Mouse (Mus musculus) layer of hippocampus, adult 2 months (tissue): ENCODE measurements around the gene Atl2. TPM values are rescaled to one million over a fixed set of nuclear protein-coding genes. Genes with fewer than 3 reads are reported as not detected.

Source experiments
- DNase-seq, 2 experiments: peaks; one replicate each; pipeline ENCODE4 v3.0.0; 2022; ENCODE audit warnings: low spot score in 2 of 2
- H3K27ac ChIP-seq: fragments of 200-600 bp; 2 replicates; pipeline ENCODE4 v1.8.1; 2022
- H3K4me3 ChIP-seq: fragments of 200-600 bp; 2 replicates; pipeline ENCODE4 v1.8.1; 2022; ENCODE audit warnings: mild to moderate bottlenecking
- CTCF ChIP-seq: fragments of 200-600 bp; conservative IDR thresholded peaks from 2 replicates; pipeline ENCODE4 v1.8.1; 2022; ENCODE audit warnings: antibody characterized with exemption, mild to moderate bottlenecking, moderate library complexity
- total RNA-seq, 2 experiments: library from RNA; stranded (reverse); gene quantifications; 2 replicates each; pipeline ENCODE4 v1.2.3; 2021

The Atl2 gene
- total RNA-seq, 2 experiments from 2014 or later = 52.6 to 56.8 TPM

DNA sequence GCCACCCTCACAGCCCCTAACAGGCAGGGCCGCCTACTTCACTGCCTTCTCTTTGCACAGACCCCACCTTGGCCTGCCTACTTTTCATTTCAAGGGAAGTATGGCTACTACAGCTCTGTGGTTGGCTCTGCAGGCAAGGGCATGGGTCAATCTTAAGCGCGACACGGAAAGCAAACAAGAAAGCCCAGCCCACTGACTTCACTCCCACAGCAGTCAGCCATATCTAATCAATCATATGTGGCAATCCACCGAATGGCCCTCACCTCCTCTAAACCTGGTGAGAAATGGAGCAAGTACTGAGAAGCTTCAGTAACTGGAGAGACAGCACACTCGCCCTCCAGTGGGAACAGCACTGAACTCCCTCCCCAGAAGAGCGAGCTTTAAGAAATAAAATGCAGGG lies 4.0 kb downstream of the Atl2 start:
- no peak for DNase-seq
- Histone ChIP-seq H3K4me3 (no peak overlapping the region), H3K27ac (no peak overlapping the region)
- peak; percentile 45 for TF ChIP-seq CTCF

DNA sequence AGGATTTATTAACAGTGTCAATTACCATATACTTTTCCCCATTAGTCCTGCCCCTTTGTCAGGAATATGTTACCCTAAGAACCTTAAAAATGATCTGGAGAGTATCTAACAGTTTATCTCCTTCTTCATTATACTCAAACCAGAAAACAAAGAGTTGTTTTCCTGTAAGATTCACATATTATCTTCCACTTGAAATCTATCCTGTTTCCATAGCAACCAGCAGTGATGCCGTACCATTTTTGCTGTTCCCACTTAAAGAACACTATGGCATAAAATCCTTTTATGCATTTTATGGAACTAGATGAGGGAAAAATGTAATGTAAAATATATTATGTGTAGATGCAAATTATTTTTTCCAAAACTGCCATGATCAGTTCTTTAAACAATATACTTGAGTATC lies 8.0 kb downstream of the Atl2 start:
- no peak for TF ChIP-seq CTCF
- DNase-seq = no peak
- H3K27ac ChIP-seq = no peak overlapping the region
- no peak overlapping the region for H3K4me3 ChIP-seq

DNA sequence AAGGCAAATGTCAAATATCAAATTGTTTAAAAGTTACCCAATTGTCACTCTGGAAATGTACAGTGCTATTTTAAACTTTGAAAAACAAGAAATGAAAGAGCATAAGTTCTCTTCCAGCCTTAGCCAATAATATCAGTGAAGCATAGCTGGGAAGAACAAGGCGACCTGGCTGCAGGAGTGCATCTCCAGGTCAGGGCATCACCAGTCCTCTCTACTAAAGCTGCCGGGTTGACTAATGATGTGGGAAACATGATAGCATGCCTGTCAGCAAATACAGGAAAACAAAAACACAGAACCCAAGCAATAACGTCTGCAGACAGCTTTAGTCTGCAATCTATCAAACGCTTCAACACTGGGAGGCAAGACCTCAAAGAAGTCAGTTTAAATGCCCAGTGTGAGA lies 12.7 kb downstream of the Atl2 start:
- no peak for DNase-seq
- TF ChIP-seq CTCF = no peak
- Histone ChIP-seq H3K27ac (no peak overlapping the region), H3K4me3 (no peak overlapping the region)

DNA sequence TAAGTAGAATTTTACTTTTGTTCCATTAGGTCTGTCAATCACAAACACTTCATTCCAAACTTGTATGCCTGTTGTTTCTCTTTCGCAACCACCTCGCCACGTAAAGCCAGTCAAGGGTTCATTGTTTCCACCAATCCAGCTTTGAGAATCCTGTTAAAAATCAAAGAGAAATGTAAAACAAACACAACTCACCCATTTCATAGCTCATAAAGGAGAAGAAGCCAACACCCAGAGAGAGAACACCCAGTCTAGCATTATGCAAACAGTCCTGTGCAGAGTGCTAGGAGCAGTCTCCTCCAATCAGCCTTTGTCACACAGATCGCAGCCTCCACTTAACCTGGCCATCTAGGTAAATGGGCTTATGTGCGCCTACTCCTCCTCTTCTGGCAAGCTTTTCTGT lies 30.9 kb downstream of the Atl2 start:
- DNase-seq = no peak
- no peak for TF ChIP-seq CTCF
- H3K27ac ChIP-seq = no peak overlapping the region
- H3K4me3 ChIP-seq = no peak overlapping the region

DNA sequence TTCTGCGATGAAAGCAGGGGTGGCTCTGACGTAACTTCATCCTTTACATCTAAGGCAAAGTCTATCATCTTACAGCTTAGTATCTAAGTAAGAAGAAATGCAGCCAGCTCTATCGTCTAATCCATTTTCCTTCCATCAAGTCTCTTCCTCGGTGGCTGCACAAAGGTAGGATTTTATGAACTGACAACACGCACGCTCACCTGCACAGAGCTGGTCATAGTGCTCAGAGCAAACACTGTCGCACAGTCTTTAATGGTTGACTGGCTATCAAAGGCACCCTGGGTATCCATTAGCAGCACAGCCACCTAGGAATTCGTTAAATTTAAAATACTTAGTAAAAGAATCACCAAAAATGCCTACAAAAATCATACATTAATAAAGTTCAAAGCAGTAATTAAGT lies 31.4 kb downstream of the Atl2 start:
- H3K4me3 ChIP-seq = no peak overlapping the region
- TF ChIP-seq CTCF = no peak
- no peak for DNase-seq

DNA sequence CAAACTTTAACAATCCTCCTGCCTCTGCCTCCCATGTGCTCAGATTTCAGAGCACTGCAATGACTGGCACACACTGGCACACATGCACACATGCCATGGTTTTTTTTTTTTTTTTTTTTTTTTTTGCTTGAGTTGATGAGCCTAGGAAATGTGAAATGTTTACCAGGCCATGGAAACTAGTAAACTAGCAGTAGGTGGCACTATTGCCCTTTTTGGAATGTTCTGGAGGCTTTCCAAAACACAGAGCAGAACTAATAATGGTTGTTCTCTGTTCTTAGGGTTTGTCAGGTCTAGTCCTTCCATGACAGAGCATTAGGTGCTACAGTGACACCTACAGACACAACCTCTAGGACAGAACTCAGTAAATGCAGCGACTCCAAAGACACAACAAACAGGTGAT lies 33.9 kb downstream of the Atl2 start:
- peak; percentile 19 to 39 for DNase-seq
- Histone ChIP-seq H3K27ac (0 out of 2 replicates have a peak overlapping the region, but pooled peaks have one; percentile 14), H3K4me3 (no peak overlapping the region)
- peak; percentile 71 for TF ChIP-seq CTCF

More for the DNA sequence above, 31.4 kb downstream of the Atl2 start:
- no peak overlapping the region for H3K27ac ChIP-seq

DNA sequence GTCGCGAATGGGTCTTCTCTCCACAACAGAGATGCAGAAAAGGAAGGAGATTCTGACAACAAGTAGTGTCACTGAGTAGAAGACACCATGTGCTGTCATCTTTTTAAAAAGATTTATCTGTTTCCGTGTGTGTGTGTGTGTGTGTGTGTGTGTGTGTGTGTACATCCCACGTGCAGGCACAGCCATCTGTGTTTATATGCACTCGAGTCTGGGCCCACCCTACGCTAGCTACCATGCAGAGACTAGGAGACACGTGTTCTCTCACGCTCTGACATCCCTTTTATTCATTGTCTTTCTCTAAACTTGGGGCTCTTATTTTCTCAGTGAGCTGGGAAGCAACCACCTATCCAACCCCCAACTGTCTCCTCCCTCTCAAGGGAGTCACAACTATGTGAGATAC lies 40.4 kb downstream of the Atl2 start:
- H3K4me3 ChIP-seq = no peak overlapping the region
- no peak for TF ChIP-seq CTCF
- DNase-seq = peak; percentile 36 to 50
- H3K27ac ChIP-seq = no peak overlapping the region

DNA sequence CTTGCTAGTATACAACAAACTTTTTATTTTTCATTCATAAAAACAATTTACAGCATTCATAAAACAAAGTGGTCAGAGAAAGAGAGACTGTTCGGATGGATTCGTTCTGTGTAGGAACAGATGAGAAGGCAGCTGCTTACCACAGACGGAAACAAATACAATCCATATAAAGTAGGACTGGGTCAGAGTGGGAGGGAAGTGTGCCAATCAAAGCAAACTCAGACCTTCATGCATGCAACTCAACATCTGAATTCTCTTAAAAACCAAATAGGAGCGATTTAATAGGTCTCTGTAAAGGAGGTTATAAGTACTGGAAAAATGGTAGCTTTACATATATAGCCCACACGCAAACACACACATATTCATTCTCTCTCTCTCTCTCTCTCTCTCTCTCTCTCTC lies 47.5 kb downstream of the Atl2 start:
- TF ChIP-seq CTCF = no peak
- no peak for DNase-seq
- no peak overlapping the region for H3K27ac ChIP-seq
- H3K4me3 ChIP-seq = no peak overlapping the region

DNA sequence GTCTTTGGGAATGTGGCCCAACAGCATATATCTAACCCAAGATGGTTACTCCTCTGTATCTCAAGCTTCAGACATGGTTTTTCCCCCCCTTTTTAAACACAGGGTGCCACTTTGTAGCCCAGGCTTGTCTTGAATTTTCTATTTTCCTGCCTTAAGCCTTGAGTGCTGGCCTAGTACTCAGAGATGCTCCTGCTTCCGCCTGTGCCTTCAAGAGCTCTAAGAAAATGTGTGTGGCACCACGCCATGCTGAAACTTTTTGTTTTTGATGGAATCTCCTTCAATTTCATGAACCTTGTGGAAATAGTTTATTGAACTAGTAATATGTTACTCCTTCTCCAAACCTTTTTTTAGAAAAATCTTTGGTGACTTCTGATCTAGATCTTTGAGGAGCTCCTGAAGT lies 49.7 kb downstream of the Atl2 start:
- Histone ChIP-seq H3K27ac (no peak overlapping the region), H3K4me3 (no peak overlapping the region)
- no peak for TF ChIP-seq CTCF
- DNase-seq = no peak

DNA sequence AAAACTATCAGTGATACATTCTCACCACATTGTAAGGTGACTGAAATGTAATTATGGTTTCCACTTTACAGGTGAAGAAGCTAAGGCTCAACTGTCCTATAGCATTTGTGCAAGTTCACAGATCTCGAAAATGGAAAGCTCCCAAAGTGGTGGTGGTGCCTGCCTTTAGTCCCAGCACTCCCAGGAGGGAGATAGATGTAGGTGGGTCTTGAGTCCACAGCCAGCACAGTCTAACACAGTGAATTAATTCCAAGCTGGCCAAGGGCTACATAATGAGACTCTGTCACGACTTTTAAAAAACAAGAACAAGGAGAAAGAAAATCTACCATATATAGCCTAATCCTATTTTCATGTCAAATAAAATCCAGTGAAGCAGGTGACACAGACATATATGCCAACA lies 50.2 kb downstream of the Atl2 start:
- no peak overlapping the region for H3K27ac ChIP-seq
- no peak for TF ChIP-seq CTCF
- DNase-seq = no peak
- H3K4me3 ChIP-seq = no peak overlapping the region

DNA sequence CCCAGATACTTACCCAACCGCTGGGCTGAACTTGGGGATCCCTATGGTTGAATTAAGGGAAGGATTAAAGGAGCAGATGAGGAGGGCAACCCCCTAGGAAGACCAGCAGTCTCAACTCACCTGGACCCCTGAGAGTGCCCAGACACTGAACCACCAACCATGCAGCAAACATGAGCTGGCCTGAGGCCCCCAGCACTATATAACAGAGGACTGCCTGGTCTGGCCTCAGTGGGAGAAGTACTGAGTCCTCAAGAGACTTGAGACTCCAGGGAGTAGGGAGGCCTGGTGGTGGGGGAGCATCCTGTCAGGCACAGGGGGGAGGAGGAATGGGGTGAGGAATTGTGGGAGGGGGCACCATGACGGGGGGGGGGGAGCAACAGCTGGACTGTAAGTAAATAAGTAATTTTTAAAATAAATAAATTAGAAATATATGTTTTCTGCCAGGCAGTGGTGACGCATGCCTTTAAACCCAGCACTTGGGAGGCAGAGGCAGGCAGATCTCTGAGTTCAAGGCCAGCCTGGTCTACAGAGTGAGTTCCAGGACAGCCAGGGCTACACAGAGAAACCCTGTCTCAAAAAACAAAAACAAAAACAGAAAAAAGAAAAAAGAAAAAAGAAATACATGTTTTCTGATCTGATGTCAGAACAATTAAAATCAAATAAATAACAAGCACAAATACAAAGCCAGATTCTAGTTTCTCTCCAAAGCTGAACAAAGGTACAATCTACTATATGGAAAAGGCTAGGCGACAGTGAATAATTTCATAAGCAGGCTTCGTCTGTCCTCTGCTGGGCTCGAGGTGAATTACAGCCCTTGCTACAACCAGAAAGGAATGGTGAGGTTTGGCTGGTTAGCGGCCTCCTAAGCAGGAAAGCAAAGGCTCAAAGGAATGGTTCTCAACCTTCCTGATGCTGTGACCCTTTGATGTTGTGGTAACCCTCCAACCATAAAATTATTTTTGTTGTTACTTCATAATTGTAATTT lies 55.4 kb downstream of the Atl2 start:
- Histone ChIP-seq H3K4me3 (no peak overlapping the region), H3K27ac (no peak overlapping the region)
- peak; percentile 68 to 72 for DNase-seq
- TF ChIP-seq CTCF = peak; percentile 99

DNA sequence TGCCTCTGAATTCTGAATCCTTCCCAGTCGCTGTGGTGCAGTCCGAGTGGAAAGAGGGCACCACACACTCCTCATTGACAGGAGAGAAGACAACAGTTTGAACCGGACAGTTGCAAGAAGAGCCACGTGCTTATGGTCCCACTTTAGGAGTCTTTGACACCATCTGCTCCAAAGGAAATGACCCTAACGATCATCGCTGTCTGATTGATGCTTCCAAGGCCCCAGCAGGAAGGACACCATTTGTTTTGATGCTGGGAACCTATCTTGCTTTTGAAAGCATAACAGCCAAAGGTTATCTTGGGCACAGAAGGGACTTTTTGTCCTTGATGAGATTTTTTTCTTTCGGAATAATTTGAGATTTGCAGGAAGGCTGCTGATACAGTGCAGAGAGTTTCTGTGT lies 58.9 kb downstream of the Atl2 start:
- no peak overlapping the region for H3K4me3 ChIP-seq
- no peak overlapping the region for H3K27ac ChIP-seq
- no peak for DNase-seq
- TF ChIP-seq CTCF = no peak

DNA sequence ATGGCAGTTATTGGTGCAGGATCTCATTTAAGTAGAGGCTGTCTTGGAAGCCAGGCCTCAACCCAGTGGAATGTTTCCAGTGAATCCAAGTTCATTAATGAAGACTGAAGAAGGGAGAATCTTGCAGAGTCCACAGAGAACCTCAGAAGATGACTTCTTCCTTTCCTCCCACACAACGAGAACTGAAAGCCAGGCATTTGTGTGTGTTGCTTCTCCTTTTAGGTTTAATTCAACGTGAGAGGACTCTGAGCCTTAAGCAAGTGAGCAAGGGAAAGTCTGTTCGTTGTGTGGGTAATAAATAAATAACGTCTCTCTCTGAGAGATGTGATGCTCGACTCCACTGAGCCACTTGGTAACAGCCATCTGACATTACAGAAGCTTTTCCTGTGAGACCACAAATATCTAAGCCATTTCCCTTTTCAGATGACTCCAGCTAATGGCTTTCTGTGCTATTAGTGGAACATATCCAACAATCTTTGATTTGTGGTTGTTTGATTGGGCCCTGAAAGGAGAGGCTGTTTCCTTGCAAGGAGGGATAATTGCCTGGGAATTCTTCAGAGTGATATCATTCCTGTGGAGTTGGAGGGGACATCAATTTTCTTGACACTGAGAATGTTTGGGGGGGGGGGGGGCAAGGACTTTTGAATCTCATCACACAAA lies 60.1 kb downstream of the Atl2 start:
- DNase-seq = no peak
- TF ChIP-seq CTCF = no peak
- Histone ChIP-seq H3K27ac (no peak overlapping the region), H3K4me3 (no peak overlapping the region)
